Mouse (Mus musculus): Measurements from ENCODE around the gene Nars2. TPM values are rescaled to one million over a fixed set of nuclear protein-coding genes. Genes with fewer than 3 reads are reported as not detected.

Gene Nars2
- polyA plus RNA-seq, 1 experiment from 2014 or later: 25.7 TPM

GRCm38 (mm10) chr7:97080621-97081241 is 129.4 kb downstream of the Nars2 start:
- H3K9ac ChIP-seq: peak overlapping the region; percentile 93; the same call in 1 of the 2 replicates
- peak overlapping the region; percentile 87 for H3K4me2 ChIP-seq (replicated peaks)
- H3K36me3 ChIP-seq: no peaks in the 10 kb centered on the region
- H3K27ac ChIP-seq: peak overlapping the region; percentile 93
- no peaks in the 10 kb centered on the region for H3K27me3 ChIP-seq (replicated peaks)
- no peaks in the 10 kb centered on the region for H3K9me3 ChIP-seq
- peak overlapping the region; percentile 96 for H3K4me3 ChIP-seq (replicated peaks)
- H3K4me1 ChIP-seq (replicated peaks): peaks cover 10% of the 10 kb centered on the region
- ATAC-seq: no peak
- 36% methylated on average over 4 of the region's 4 CpGs for WGBS

GRCm38 (mm10) chr7:97081242-97081958 is 130.1 kb downstream of the Nars2 start, which contains the start of gene Gab2:
TSS of gene Gab2 (plus strand) at chr7:97081586.
- WGBS: under 1% methylated on average over 49 of the region's 83 CpGs
- H3K4me1 ChIP-seq (replicated peaks): peaks cover 10% of the 10 kb centered on the region
- H3K9me3 ChIP-seq: no peaks in the 10 kb centered on the region
- peak within 1 kb of the TSS; percentile 87 for H3K4me2 ChIP-seq (replicated peaks)
- peak within 1 kb of the TSS; percentile 96 for H3K4me3 ChIP-seq (replicated peaks)
- H3K27ac ChIP-seq: peak within 1 kb of the TSS; percentile 93
- peak; percentile 87 for ATAC-seq
- H3K27me3 ChIP-seq (replicated peaks): no peaks in the 10 kb centered on the region
- H3K9ac ChIP-seq: peak within 1 kb of the TSS; percentile 93
- no peaks in the 10 kb centered on the region for H3K36me3 ChIP-seq

- under 1% methylated on average over 24 of the region's 38 CpGs for WGBS
- H3K4me3 ChIP-seq (replicated peaks): peak overlapping the region; percentile 96
- ATAC-seq: peak; percentile 78
- H3K36me3 ChIP-seq: no peaks in the 10 kb centered on the region
- no peaks in the 10 kb centered on the region for H3K9me3 ChIP-seq
- peaks cover 10% of the 10 kb centered on the region for H3K4me1 ChIP-seq (replicated peaks)
- H3K9ac ChIP-seq: peak overlapping the region; percentile 93
- no peaks in the 10 kb centered on the region for H3K27me3 ChIP-seq (replicated peaks)
- H3K27ac ChIP-seq: peak overlapping the region; percentile 93
- H3K4me2 ChIP-seq (replicated peaks): peak overlapping the region; percentile 87
These were observed 130.6 kb downstream of the Nars2 start for GRCm38 (mm10) chr7:97081959-97082218.

GRCm38 (mm10) chr7:97082219-97083101 is 131.2 kb downstream of the Nars2 start:
- peak overlapping the region; percentile 96 for H3K4me3 ChIP-seq (replicated peaks)
- under 1% methylated on average over 37 of the region's 40 CpGs for WGBS
- H3K4me1 ChIP-seq (replicated peaks): peaks cover 10% of the 10 kb centered on the region

GRCm38 (mm10) chr7:97083579-97083978 is 132.3 kb downstream of the Nars2 start:
- H3K4me1 ChIP-seq (replicated peaks): peaks cover 10% of the 10 kb centered on the region
- no peaks in the 10 kb centered on the region for H3K36me3 ChIP-seq
- no peaks in the 10 kb centered on the region for H3K27me3 ChIP-seq (replicated peaks)
- no peak for ATAC-seq
- no peak overlapping the region for H3K27ac ChIP-seq
- no peak overlapping the region for H3K4me3 ChIP-seq (replicated peaks)
- WGBS: 73% methylated on average over 9 of the region's 9 CpGs
- no peaks in the 10 kb centered on the region for H3K9me3 ChIP-seq
- H3K4me2 ChIP-seq (replicated peaks): peak overlapping the region; percentile 87; the same call in 1 of the 2 replicates
- no peak overlapping the region for H3K9ac ChIP-seq

More at GRCm38 (mm10) chr7:97082219-97083101, 131.2 kb downstream of the Nars2 start:
- H3K4me2 ChIP-seq (replicated peaks): peak overlapping the region; percentile 87
- no peaks in the 10 kb centered on the region for H3K36me3 ChIP-seq
- H3K9me3 ChIP-seq: no peaks in the 10 kb centered on the region
- ATAC-seq: peak; percentile 50
- peak overlapping the region; percentile 93 for H3K27ac ChIP-seq
- peak overlapping the region; percentile 93 for H3K9ac ChIP-seq
- H3K27me3 ChIP-seq (replicated peaks): no peaks in the 10 kb centered on the region

- H3K4me1 ChIP-seq (replicated peaks): peaks cover 9% of the 10 kb centered on the region
- no peak overlapping the region for H3K4me2 ChIP-seq (replicated peaks)
- H3K4me3 ChIP-seq (replicated peaks): no peak overlapping the region
- ATAC-seq: no peak
- WGBS: 85% methylated on average over 1 of the region's 1 CpGs
- no peak overlapping the region for H3K27ac ChIP-seq
- no peaks in the 10 kb centered on the region for H3K27me3 ChIP-seq (replicated peaks)
- no peak overlapping the region for H3K9ac ChIP-seq
- no peaks in the 10 kb centered on the region for H3K9me3 ChIP-seq
- no peaks in the 10 kb centered on the region for H3K36me3 ChIP-seq
These were observed 132.9 kb downstream of the Nars2 start for GRCm38 (mm10) chr7:97084181-97084580.

GRCm38 (mm10) chr7:97085291-97085690 is 134.0 kb downstream of the Nars2 start:
- Histone ChIP-seq H3K27ac (no peak overlapping the region), H3K4me2 (replicated peaks) (no peak overlapping the region), H3K9me3 (no peaks in the 10 kb centered on the region), H3K9ac (no peak overlapping the region), H3K4me1 (replicated peaks) (peaks cover 7% of the 10 kb centered on the region), H3K4me3 (replicated peaks) (no peak overlapping the region), H3K36me3 (no peaks in the 10 kb centered on the region), H3K27me3 (replicated peaks) (no peaks in the 10 kb centered on the region)
- WGBS: 16% methylated on average over 4 of the region's 4 CpGs
- ATAC-seq: no peak

GRCm38 (mm10) chr7:97094241-97094640 is 142.9 kb downstream of the Nars2 start:
- Histone ChIP-seq H3K9me3 (no peaks in the 10 kb centered on the region), H3K4me3 (replicated peaks) (no peak overlapping the region), H3K27me3 (replicated peaks) (no peaks in the 10 kb centered on the region), H3K4me2 (replicated peaks) (no peak overlapping the region), H3K4me1 (replicated peaks) (no peaks in the 10 kb centered on the region), H3K36me3 (no peaks in the 10 kb centered on the region), H3K9ac (no peak overlapping the region), H3K27ac (no peak overlapping the region)
- ATAC-seq: no peak
- 79% methylated on average over 3 of the region's 3 CpGs for WGBS

- Histone ChIP-seq H3K4me3 (replicated peaks) (no peak overlapping the region), H3K9me3 (no peaks in the 10 kb centered on the region), H3K27ac (no peak overlapping the region), H3K4me1 (replicated peaks) (no peaks in the 10 kb centered on the region), H3K27me3 (replicated peaks) (no peaks in the 10 kb centered on the region), H3K4me2 (replicated peaks) (no peak overlapping the region), H3K36me3 (no peaks in the 10 kb centered on the region), H3K9ac (no peak overlapping the region)
- no peak for ATAC-seq
- 85% methylated on average over 3 of the region's 3 CpGs for WGBS
These were observed 156.8 kb downstream of the Nars2 start for GRCm38 (mm10) chr7:97108119-97108518.

Other genes with a start within 250 kb of the Nars2 start
- gene Gab2, start 130.1 kb downstream of the Nars2 start, polyA plus RNA-seq (2015; fragmentation: Nextera tagmentation; extraction: Ambion mirVana): 7.7 and 8.0 TPM in 2 replicates